Mouse (Mus musculus) MEL (cell line): Measurements from ENCODE around the gene Myh9. TPM values are rescaled to one million over a fixed set of nuclear protein-coding genes. Genes with fewer than 3 reads are reported as not detected.

Source experiments
- DNase-seq: peaks from one replicate; pipeline ENCODE4 v3.0.0; 2011; ENCODE audit warnings: low read depth, low spot score
- H3K27ac ChIP-seq: 2 replicates; pipeline ENCODE4 v1.5.1; 2012; ENCODE audit warnings: low read depth, mild to moderate bottlenecking, control low read depth, low read length, moderate library complexity; ENCODE audit not compliant: control insufficient read depth
- H3K27me3 ChIP-seq, 2 experiments: fragments of 150-350 bp in 1 of 2; sonication (generic) in 1 of 2; 2 replicates each; pipeline ENCODE4 v1.6.1; 2012; ENCODE audit warnings: low read length in 2 of 2, mild to moderate bottlenecking in 2 of 2, improper control_type of control experiment in 1 of 2, moderate library complexity in 1 of 2; ENCODE audit not compliant: insufficient read depth in 2 of 2, control insufficient read depth in 1 of 2
- H3K36me3 ChIP-seq, 2 experiments: 2 replicates each; pipeline ENCODE4 v1.6.1; 2012 to 2014; ENCODE audit warnings: low read length in 2 of 2, improper control_type of control experiment in 1 of 2, inconsistent platforms in 1 of 2, mild to moderate bottlenecking in 1 of 2; ENCODE audit not compliant: insufficient read depth in 2 of 2, control insufficient read depth in 1 of 2
- H3K4me1 ChIP-seq, 2 experiments: fragments of 150-350 bp in 1 of 2; sonication (generic) in 1 of 2; 2 replicates each; pipeline ENCODE4 v1.6.1; 2012; ENCODE audit warnings: low read length in 2 of 2, improper control_type of control experiment in 1 of 2, mild to moderate bottlenecking in 1 of 2; ENCODE audit not compliant: insufficient read depth in 2 of 2, control insufficient read depth in 1 of 2
- H3K4me3 ChIP-seq, 2 experiments: fragments of 150-350 bp in 1 of 2; sonication (generic) in 1 of 2; 2 replicates each; pipeline ENCODE4 v1.5.1; 2012; ENCODE audit warnings: low read depth in 2 of 2, low read length in 2 of 2, mild to moderate bottlenecking in 2 of 2, moderate library complexity in 2 of 2, control low read depth in 1 of 2, improper control_type of control experiment in 1 of 2; ENCODE audit not compliant: control insufficient read depth in 1 of 2, insufficient read depth in 1 of 2
- H3K79me2 ChIP-seq: 2 replicates; pipeline ENCODE4 v1.6.1; 2012; ENCODE audit warnings: mild to moderate bottlenecking, low read length, moderate library complexity; ENCODE audit not compliant: control insufficient read depth, poor library complexity, insufficient read depth
- H3K9ac ChIP-seq: 2 replicates; pipeline ENCODE4 v1.6.1; 2012; ENCODE audit warnings: low read depth, mild to moderate bottlenecking, control low read depth, low read length, moderate library complexity; ENCODE audit not compliant: control insufficient read depth, poor library complexity, severe bottlenecking
- H3K9me3 ChIP-seq: fragments of 150-350 bp; sonication (generic); replicated peaks from 2 replicates; pipeline ENCODE4 v1.6.1; 2012; ENCODE audit warnings: mild to moderate bottlenecking, low read length, improper control_type of control experiment, moderate library complexity; ENCODE audit not compliant: insufficient read depth
- BHLHE40 ChIP-seq: IDR thresholded peaks from 2 replicates; pipeline ENCODE4 v1.6.1; 2012; ENCODE audit warnings: low read depth, mild to moderate bottlenecking, inconsistent platforms, low read length, improper control_type of control experiment, borderline replicate concordance
- CTCF ChIP-seq, 3 experiments: IDR thresholded peaks in 2 of 3; conservative IDR thresholded peaks in 1 of 3; 2 replicates each; pipeline ENCODE4 v1.5.1; 2011 to 2012; ENCODE audit warnings: low read length in 3 of 3, low read depth in 2 of 3, mild to moderate bottlenecking in 2 of 3, improper control_type of control experiment in 1 of 3, inconsistent platforms in 1 of 3, mixed read lengths in 1 of 3, moderate library complexity in 1 of 3; ENCODE audit not compliant: control insufficient read depth in 1 of 3, insufficient read depth in 1 of 3, poor library complexity in 1 of 3, severe bottlenecking in 1 of 3
- E2F4 ChIP-seq: IDR thresholded peaks from 2 replicates; pipeline ENCODE4 v1.6.1; 2011; ENCODE audit warnings: low read depth, low read length, improper control_type of control experiment, borderline replicate concordance
- EP300 ChIP-seq, 2 experiments: IDR thresholded peaks; 2 replicates each; pipeline ENCODE4 v1.6.1; 2011; ENCODE audit warnings: improper control_type of control experiment in 2 of 2, low read length in 2 of 2, low read depth in 1 of 2, mild to moderate bottlenecking in 1 of 2
- ETS1 ChIP-seq: IDR thresholded peaks from 2 replicates; pipeline ENCODE4 v1.6.1; 2012; ENCODE audit warnings: low read depth, mild to moderate bottlenecking, inconsistent platforms, low read length, improper control_type of control experiment, moderate library complexity
- GABPA ChIP-seq: IDR thresholded peaks from 2 replicates; pipeline ENCODE4 v1.6.1; 2012; ENCODE audit warnings: low read depth, mild to moderate bottlenecking, inconsistent platforms, low read length, improper control_type of control experiment, moderate library complexity
- GATA1 ChIP-seq: IDR thresholded peaks from 2 replicates; pipeline ENCODE4 v1.6.1; 2011; ENCODE audit warnings: low read depth, low read length, improper control_type of control experiment
- MAFK ChIP-seq: IDR thresholded peaks from 2 replicates; pipeline ENCODE4 v1.6.1; 2011; ENCODE audit warnings: low read depth, mild to moderate bottlenecking, low read length, improper control_type of control experiment, borderline replicate concordance
- MAX ChIP-seq: IDR thresholded peaks from 2 replicates; pipeline ENCODE4 v1.6.1; 2011; ENCODE audit warnings: low read length, improper control_type of control experiment
- MAZ ChIP-seq: IDR thresholded peaks from 2 replicates; pipeline ENCODE4 v1.6.1; 2012; ENCODE audit warnings: low read depth, mild to moderate bottlenecking, inconsistent platforms, low read length, improper control_type of control experiment
- MEF2A ChIP-seq: IDR thresholded peaks from 2 replicates; pipeline ENCODE4 v1.6.1; 2014; ENCODE audit warnings: low read depth, mild to moderate bottlenecking, inconsistent platforms, low read length, improper control_type of control experiment; ENCODE audit not compliant: poor library complexity, insufficient replicate concordance, severe bottlenecking; ENCODE audit errors: extremely low read depth
- MXI1 ChIP-seq: IDR thresholded peaks from 2 replicates; pipeline ENCODE4 v1.6.1; 2011; ENCODE audit warnings: mild to moderate bottlenecking, low read depth, low read length, improper control_type of control experiment
- MYB ChIP-seq: IDR thresholded peaks from 2 replicates; pipeline ENCODE4 v1.6.1; 2011; ENCODE audit warnings: mild to moderate bottlenecking, low read depth, low read length, improper control_type of control experiment
- POLR2A ChIP-seq, 2 experiments: IDR thresholded peaks; 2 replicates each; pipeline ENCODE4 v1.6.1; 2011 to 2012; ENCODE audit warnings: low read length in 2 of 2, mild to moderate bottlenecking in 2 of 2, control low read depth in 1 of 2, improper control_type of control experiment in 1 of 2, low read depth in 1 of 2, moderate library complexity in 1 of 2; ENCODE audit not compliant: control insufficient read depth in 1 of 2, insufficient read depth in 1 of 2, poor library complexity in 1 of 2
- POLR2AphosphoS2 ChIP-seq: IDR thresholded peaks from 2 replicates; pipeline ENCODE4 v1.6.1; 2011; ENCODE audit warnings: low read length, improper control_type of control experiment
- POLR2AphosphoS5 ChIP-seq: IDR thresholded peaks from 2 replicates; pipeline ENCODE4 v1.6.1; 2012; ENCODE audit warnings: low read depth, borderline replicate concordance, mild to moderate bottlenecking, inconsistent platforms, low read length, moderate library complexity, mixed read lengths
- RAD21 ChIP-seq: IDR thresholded peaks from 2 replicates; pipeline ENCODE4 v1.6.1; 2011; ENCODE audit warnings: mild to moderate bottlenecking, low read depth, low read length, improper control_type of control experiment
- SMC3 ChIP-seq: IDR thresholded peaks from 2 replicates; pipeline ENCODE4 v1.6.1; 2011; ENCODE audit warnings: low read depth, low read length, improper control_type of control experiment
- TBP ChIP-seq: IDR thresholded peaks from 2 replicates; pipeline ENCODE4 v1.8.0; 2011; ENCODE audit warnings: low read depth, low read length, improper control_type of control experiment
- TCF12 ChIP-seq: IDR thresholded peaks from 2 replicates; pipeline ENCODE4 v1.6.1; 2014; ENCODE audit warnings: low read depth, mild to moderate bottlenecking, inconsistent platforms, low read length, improper control_type of control experiment, moderate library complexity
- UBTF ChIP-seq: IDR thresholded peaks from 2 replicates; pipeline ENCODE4 v1.6.1; 2012; ENCODE audit warnings: low read depth, mild to moderate bottlenecking, inconsistent platforms, low read length, improper control_type of control experiment, moderate library complexity, borderline replicate concordance; ENCODE audit not compliant: insufficient read depth
- USF1 ChIP-seq: IDR thresholded peaks from 2 replicates; pipeline ENCODE4 v1.6.1; 2014; ENCODE audit warnings: low read depth, mild to moderate bottlenecking, inconsistent platforms, low read length, improper control_type of control experiment, moderate library complexity
- ZC3H11A ChIP-seq: IDR thresholded peaks from 2 replicates; pipeline ENCODE4 v1.6.1; 2012; ENCODE audit warnings: low read depth, mild to moderate bottlenecking, inconsistent platforms, low read length, improper control_type of control experiment
- ZKSCAN1 ChIP-seq: IDR thresholded peaks from 2 replicates; pipeline ENCODE4 v1.6.1; 2012; ENCODE audit warnings: low read depth, mild to moderate bottlenecking, inconsistent platforms, low read length, improper control_type of control experiment, moderate library complexity
- ZNF384 ChIP-seq: IDR thresholded peaks from 2 replicates; pipeline ENCODE4 v1.6.1; 2012; ENCODE audit warnings: low read depth, mild to moderate bottlenecking, inconsistent platforms, low read length, improper control_type of control experiment
- polyA plus RNA-seq, 2 experiments: library from polyadenylated mRNA; stranded (reverse) in 1 of 2; unstranded in 1 of 2; fragments of >175 nt in 1 of 2; fragments of >200 nt in 1 of 2; gene quantifications; 2 replicates each; pipeline versions ENCODE4 v1.2.1 to v1.2.4; 2012; ENCODE audit warnings: low replicate concordance in 2 of 2, low read depth in 1 of 2; ENCODE audit not compliant: insufficient read length in 2 of 2, insufficient read depth in 1 of 2, missing spikeins in 1 of 2
- total RNA-seq: library from RNA; depleted of rRNA; stranded (reverse); fragments of 300-350 nt; gene quantifications from 2 replicates; pipeline ENCODE4 v1.2.3, GENCODE M21; 2012

Gene Myh9
- total and polyA plus RNA-seq, 3 experiments: 59.3 to 176 (median 158) TPM

- H3K9me3 ChIP-seq: no peaks in the 10 kb centered on the region
- no peak for TF ChIP-seq USF1
- no peak for TF ChIP-seq E2F4
- no peak for TF ChIP-seq MEF2A
- TF ChIP-seq SMC3: no peak
- TF ChIP-seq GABPA: no peak
- TF ChIP-seq GATA1: no peak
- TF ChIP-seq RAD21: no peak
- TF ChIP-seq UBTF: no peak
- no peak for TF ChIP-seq ZNF384
- no peak for TF ChIP-seq MAX
- TF ChIP-seq ZC3H11A: no peak
- no peak for TF ChIP-seq MAFK
- TF ChIP-seq POLR2A (IDR thresholded peaks at IDR 0.05; ENCODE audit: control insufficient read depth in 1 of 2, insufficient read depth in 1 of 2, low read depth in 1 of 2, low read length in 2 of 2, poor library complexity in 1 of 2): no peak
- TF ChIP-seq MAZ: no peak
- no peak for TF ChIP-seq EP300 (IDR thresholded peaks at IDR 0.05; ENCODE audit: low read depth in 1 of 2, low read length in 2 of 2)
- no peak overlapping the region for H3K9ac ChIP-seq
- H3K4me1 ChIP-seq: peaks cover 0 to 6% of the 10 kb centered on the region in 2 experiments; a peak in 1 of 4 replicates
- H3K4me3 ChIP-seq: no peak overlapping the region
- H3K27me3 ChIP-seq: no peaks in the 10 kb centered on the region
- H3K79me2 ChIP-seq: no peaks in the 10 kb centered on the region
- H3K27ac ChIP-seq: no peak overlapping the region
- DNase-seq: no peak
- no peaks in the 10 kb centered on the region; a peak in 1 of 4 replicates for H3K36me3 ChIP-seq
Measured at GRCm38 (mm10) chr15:77756081-77756480, 85.9 kb downstream of the Myh9 start.

- Histone ChIP-seq H3K9ac (no peak overlapping the region), H3K4me3 (no peak overlapping the region), H3K4me1 (peaks cover 0 to 6% of the 10 kb centered on the region in 2 experiments; a peak in 1 of 4 replicates), H3K27ac (no peak overlapping the region), H3K9me3 (no peaks in the 10 kb centered on the region), H3K36me3 (no peaks in the 10 kb centered on the region), H3K79me2 (no peaks in the 10 kb centered on the region), H3K27me3 (no peaks in the 10 kb centered on the region)
- DNase-seq: no peak
- no peak for TF ChIP-seq POLR2AphosphoS5
- no peak for TF ChIP-seq POLR2AphosphoS2
- no peak for TF ChIP-seq TBP
- no peak for TF ChIP-seq MXI1
- TF ChIP-seq ZKSCAN1: no peak
- TF ChIP-seq RAD21: no peak
- TF ChIP-seq MYB: no peak
- TF ChIP-seq TCF12: no peak
- TF ChIP-seq GATA1: no peak
- TF ChIP-seq UBTF: no peak
- TF ChIP-seq BHLHE40: no peak
- TF ChIP-seq GABPA: no peak
- no peak for TF ChIP-seq ETS1
- TF ChIP-seq CTCF (IDR thresholded peaks at IDR 0.05 in 2 of 3, conservative IDR thresholded peaks at IDR 0.05 in 1 of 3; ENCODE audit: control insufficient read depth in 1 of 3, insufficient read depth in 1 of 3, low read depth in 2 of 3, low read length in 3 of 3, poor library complexity in 1 of 3, severe bottlenecking in 1 of 3): no peak
- TF ChIP-seq MAX: no peak
Measured at GRCm38 (mm10) chr15:77755132-77755531, 86.8 kb downstream of the Myh9 start.
